Mouse (Mus musculus): ENCODE results near the gene Sf3a2.
"Not testable (repeated sequence)": the region's sequence is repeated elsewhere in the genome, so short reads cannot be mapped to it uniquely, and the experiment has no call there.

Sf3a2 gene

DNA sequence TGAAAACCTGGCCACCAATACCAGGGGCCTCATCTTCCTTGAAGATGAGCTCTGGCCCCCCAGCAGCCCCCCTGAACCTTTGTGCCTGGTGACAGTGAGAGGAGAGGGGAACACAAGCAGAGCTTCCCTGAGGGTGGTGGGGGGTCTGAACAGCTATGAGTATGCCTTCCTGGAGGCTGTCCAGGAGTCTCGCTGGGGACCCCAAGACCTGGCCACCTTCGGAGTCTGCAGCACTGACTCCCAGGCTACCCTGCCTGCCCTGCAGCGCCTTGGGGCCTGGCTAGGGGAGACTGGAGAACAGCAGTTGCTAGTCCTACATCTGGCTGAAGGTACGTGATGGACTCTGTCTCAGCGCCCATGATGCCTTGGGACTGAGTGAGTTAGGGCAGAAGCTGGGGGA is 7.3 kb downstream of the Sf3a2 start:
- DNase-seq = no peak

- peak; percentile 70 for DNase-seq
These were observed 7.9 kb downstream of the Sf3a2 start for GRCm38 (mm10) chr10:80805925-80806324.

GRCm38 (mm10) chr10:80806341-80807056 is 8.5 kb downstream of the Sf3a2 start:
- DNase-seq = no peak

DNA sequence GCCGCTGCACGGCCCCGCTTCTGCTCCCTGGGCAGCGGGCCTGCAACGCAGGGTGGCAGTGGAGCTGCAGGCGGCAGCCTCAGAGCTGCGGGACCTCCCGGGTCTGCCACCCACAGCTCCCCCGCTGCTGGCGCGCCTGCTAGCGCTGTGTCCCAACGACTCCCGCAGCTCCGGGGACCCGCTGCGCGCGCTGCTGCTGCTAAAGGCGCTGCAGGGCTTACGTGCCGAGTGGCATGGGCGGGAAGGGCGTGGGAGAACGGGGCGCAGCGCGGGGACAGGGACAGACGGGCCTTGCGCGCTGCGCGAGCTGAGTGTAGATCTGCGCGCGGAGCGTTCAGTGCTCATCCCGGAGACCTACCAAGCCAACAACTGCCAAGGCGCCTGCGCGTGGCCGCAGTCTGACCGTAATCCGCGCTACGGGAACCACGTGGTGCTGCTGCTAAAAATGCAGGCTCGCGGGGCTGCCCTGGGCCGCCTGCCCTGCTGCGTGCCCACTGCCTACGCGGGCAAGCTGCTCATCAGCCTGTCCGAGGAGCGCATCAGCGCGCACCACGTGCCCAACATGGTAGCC is 9.1 kb downstream of the Sf3a2 start:
- peak; percentile 92 for DNase-seq

- DNase-seq = no peak
These were observed 10.3 kb downstream of the Sf3a2 start for GRCm38 (mm10) chr10:80808099-80808984.

DNA sequence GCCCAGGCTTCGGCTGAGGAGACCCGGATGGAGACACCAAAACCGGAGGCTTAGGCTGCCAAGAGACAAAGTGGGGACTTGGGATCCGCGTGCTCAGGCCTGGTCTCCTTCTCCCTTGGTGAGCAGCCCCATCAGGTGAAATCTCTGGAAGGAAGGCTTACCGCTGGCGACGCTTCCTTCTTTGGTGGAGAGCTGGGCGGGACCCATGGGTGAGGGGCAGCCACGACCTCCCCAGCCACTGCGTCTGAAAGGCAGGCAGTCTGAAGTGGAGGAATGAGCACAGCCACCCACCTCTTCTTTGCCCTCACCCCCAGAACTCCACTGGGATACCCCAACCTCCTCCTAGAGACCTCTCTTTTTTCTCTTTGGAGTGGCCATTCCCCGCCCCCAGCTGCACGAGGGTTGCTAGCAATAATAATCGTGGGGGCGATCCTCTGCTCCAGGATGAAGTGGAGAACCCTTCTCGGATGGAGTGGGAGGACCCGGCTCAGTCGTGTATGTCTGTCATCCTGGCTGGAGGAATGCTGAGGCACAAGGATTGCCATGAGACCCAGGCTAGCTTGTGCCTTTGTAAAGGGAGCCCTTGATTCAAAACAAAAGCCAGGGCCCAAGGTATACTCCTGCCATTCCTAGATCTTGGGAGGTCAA is 11.1 kb downstream of the Sf3a2 start:
- no peak for DNase-seq

- no peak for DNase-seq
These were observed 12.1 kb downstream of the Sf3a2 start for GRCm38 (mm10) chr10:80810084-80810483.

DNA sequence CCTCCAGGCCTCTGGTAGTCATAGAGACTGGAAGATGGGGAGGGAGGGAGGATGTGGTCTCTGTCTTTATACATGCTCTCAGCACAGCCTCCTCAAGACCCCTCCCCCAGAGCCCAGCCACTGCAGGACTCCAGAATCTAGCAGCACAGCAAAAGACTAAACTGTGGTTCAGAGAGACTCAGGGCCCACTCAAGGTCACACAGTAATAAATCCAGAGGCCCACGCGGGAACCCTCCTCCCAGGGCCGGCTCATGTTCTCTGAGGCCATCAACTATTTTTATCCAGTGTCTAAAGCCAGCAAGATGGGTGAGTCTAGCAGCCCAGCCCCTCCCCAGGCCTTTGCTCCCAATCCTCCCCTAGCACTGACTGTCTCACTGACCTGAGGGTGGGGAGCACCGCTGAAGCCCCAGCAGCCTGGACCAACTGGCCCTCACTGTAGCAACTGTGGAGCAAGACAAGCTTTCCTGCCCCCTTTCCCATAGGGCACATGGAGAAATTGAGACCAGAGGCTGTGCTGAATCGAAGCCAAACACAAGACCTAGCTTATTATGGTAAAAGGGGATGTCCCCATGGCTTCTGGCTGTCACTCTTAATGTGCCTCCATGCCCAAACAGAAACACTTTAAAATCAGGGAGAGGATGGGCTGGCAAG is 14.5 kb downstream of the Sf3a2 start:
- no peak for DNase-seq

DNA sequence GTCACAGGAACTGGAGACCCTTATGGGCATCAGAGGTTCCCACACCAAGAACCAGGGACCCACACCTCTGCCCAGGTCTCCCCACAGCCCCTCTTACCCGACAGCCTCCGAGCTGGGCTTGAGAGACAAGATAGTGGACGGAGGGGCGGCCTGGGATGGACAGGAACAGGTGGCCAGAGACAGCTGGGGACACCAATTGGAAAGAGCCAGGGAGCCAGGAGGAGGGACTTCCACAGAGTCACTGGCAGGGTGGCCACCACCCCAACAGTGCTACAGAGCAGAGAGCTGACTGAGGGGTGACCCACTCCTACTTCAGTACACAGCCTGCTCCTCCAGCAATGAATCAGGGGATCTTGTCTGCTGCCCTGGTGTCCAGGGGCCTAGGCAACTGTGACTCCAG is 15.4 kb downstream of the Sf3a2 start, which contains the start of gene Jsrp1:
Gene Jsrp1, minus strand, starts transcription at position 133 of the 400 bp plus-strand sequence.
- no peak for DNase-seq

GRCm38 (mm10) chr10:80814800-80815199 is 16.8 kb downstream of the Sf3a2 start:
- no peak for DNase-seq

GRCm38 (mm10) chr10:80816303-80816702 is 18.3 kb downstream of the Sf3a2 start:
- DNase-seq = not testable (repeated sequence)

DNA sequence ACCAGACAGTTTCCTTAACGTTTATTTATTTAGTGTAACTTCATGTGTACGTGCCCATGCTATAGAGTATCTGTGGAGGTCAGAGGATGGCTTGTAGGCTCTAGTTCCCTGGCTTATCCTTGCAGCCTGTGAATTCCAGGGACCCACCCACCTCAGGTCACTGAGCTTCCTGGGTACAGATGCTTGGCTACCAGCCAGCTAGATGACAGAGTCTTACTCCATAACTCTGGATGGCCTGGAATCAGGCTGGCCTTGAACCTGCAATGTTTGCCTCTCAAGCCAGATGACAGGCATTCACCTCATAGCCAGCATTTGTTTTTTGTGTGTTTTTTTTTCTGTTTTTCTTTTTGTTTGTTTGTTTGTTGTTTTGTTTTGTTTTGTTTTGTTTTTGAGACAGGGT is 19.2 kb downstream of the Sf3a2 start:
- DNase-seq = no peak

DNA sequence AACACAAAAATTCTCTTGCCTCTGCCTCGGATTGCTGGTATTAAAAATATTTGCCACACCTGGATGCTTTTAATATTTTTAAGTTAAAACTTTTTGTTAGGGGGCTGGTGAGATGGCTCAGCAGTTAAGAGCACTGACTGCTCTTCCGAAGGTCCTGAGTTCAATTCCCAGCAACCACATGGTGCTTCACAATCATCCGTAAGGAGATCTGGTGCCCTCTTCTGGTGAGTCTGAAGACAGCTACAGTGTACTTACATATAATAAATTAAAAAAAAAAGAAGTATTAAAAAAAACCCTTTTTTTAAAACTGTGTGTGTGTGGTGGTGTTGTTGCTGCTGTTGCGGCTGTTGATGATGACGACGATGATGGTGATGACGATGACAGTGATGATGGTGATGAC is 20.0 kb downstream of the Sf3a2 start:
- DNase-seq = not testable (repeated sequence)

DNA sequence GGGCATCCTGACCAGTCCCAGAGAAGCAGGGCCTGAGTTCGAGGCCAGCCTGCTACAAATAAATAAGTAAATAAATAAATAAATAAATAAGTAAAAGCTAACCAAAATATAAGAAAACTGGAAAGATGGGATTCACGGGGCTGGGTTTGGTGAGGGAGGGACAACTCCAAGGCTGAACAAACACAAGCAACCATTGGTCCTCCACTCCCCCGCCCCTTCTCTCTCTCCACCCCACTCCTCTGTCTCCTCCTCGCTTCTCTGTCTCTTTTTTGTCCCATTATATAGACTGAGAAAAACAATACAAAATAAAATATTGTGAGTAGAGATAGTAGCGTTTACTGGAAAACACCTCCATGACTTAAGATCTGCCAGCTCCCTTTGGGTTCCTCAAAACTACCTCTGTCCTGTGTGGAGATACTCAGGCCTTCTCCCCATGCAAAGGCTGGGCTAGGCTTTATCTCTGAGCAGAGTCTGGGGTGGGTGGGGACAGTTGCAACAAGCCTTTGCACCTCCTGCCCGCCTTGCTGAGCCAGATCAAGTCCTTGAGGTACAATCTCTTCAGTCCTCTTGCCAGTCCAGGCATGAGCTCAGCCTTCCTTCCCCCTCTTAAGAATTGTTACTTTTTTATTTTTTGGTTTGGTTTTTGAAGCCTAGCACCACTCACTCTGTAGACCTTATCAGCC is 20.7 kb downstream of the Sf3a2 start:
- no peak for DNase-seq

DNA sequence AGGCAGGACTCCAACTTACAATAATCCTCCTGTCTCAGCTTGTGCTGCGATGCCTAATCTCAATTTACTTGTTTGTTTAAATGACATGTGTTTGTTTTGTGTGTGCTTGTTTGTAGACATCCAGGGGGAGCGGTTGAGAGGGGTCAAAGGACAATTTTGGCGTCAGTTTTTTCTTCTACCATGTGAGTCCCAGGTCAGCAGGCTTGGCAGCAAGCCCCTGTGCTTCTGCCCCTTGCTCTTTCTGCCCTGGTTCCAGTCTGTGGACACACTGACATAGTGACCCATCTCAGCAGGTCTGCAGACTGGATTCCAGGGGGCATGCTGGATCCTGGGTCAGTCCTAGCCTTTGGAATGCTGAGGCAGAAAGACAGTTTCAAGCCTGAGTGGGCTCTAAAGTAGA is 21.4 kb downstream of the Sf3a2 start:
- no peak for DNase-seq

DNA sequence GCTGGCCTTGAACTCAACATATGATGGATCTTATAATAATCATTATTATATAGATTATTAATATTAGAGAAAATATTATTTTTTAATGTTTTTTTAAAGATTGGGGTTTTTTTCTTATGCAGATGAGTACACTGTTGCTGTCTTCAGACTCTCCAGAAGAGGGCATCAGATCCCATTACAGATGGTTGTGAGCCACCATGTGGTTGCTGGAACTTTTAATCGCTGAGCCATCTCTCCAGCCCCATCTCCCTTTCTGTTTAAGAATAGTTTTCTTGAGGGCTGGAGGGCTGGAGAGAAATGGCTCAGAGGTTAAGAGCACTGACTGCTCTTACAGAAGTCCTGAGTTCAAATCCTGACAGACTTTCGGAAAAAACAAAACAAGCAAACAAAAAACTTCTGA is 24.0 kb downstream of the Sf3a2 start:
- no peak for DNase-seq

DNA sequence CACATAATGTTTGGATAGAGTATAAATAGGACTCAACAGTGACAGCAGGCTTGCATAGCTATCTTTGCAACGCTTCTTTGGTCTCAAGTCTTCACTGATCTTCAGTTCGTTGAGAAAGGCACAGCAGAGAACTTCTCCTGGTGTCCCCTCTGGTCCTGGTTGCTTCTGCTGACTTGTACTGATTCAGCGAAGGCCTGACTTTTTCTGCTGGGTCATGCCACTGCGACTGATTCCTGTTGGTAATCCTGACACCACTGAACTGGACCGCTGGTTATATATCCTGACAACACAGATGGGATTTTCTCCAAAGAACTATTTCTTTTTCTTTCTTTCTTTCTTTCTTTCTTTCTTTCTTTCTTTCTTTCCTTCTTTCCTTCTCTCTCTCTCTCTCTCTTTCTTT is 24.5 kb downstream of the Sf3a2 start:
- DNase-seq = no peak

- DNase-seq = no peak
These were observed 25.3 kb downstream of the Sf3a2 start for GRCm38 (mm10) chr10:80823316-80823715.

- no peak for DNase-seq
These were observed 26.0 kb downstream of the Sf3a2 start for GRCm38 (mm10) chr10:80823847-80824643.

GRCm38 (mm10) chr10:80824827-80825226 is 26.8 kb downstream of the Sf3a2 start:
- no peak for DNase-seq
